Mouse (Mus musculus) urinary bladder, postnatal 4 days (tissue): ENCODE measurements around the gene Olfr1104.

Source experiments
- DNase-seq, 2 experiments: peaks; one replicate each; pipeline ENCODE4 v3.0.0; 2021 to 2022; ENCODE audit warnings: low spot score in 2 of 2

Olfr1104 gene

DNA sequence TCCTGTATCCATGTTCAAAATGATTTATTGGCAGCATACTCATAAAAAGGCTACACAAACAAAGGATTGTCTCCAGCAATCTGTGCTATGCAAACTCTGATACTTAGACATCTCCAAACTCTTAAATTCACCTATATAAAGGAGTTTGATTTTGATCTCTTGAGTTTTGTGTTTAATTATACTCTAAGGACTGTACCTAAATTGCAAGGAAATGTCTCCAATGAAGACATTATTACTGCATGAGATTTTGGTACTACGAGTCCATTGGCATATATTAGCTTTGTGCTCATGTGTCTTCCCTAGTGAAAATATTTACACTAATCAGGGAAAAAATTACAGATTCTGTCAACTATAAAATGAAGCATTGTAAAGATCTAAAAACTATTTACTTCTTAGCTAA lies at the start of gene Olfr1104:
TSS of gene Olfr1104 (minus strand) at position 101 of the 400 bp plus-strand sequence.
- no peak for DNase-seq

DNA sequence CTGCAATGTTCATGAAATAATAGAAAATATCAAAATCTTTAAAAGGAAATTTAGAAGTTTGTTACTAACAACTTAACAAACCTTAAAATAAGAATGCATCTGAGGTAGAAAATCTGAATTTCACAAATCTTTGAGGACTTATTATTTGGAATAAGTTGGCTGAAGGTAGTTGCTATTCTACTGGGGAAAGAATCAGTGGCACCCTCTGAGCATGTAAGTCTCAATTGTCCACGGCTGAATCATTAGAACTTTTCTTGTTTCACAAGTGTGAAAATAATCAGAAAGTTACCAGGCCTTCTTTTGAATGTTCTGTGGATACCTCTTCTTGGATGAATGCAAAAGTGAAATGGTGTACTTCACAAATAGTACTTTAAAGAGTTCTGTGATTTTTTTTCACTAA lies 48.8 kb upstream of the Olfr1104 start, which contains the start of gene Olfr1107:
TSS of gene Olfr1107 (minus strand) at position 101 of the 400 bp plus-strand sequence.
- no peak for DNase-seq

DNA sequence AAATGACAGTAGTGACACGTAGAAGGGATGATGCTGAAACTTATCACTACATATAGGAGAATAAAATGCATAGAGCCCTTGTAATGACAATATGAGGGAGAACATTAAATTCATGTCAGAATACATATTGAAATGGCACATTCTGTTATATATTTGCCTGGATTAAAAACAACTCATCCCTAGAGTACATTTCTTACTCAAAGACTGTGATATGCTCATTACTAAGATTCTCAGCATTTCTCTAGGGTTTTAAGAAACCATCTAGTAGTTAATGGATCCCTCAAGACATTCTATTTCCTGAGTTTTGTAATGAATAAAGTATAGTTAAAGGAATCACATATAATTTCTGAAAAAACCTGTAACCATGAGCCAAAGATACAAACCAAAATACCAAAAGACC lies 25.3 kb upstream of the Olfr1104 start, which contains the start of gene Olfr1106:
TSS of gene Olfr1106 (minus strand) at position 101 of the 400 bp plus-strand sequence.
- no peak for DNase-seq

DNA sequence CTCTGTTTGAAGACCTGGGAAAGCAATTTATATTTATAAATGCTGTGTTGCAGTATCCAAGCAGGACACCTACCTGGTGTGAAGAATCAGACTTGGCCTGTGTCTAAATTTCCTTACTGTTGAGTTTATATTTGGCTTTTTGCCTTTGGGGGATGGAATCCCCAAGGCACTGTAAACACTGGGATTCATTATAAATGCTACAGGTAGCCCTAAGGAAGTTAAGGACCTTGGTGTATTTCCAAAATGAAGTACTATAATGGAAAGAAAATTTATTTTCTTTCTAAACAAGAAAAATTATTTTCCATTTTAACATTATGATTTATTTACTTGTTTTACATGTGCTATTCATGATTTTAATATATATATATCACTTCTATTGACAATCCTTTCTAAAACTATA lies 9.6 kb upstream of the Olfr1104 start, which contains the start of gene Olfr1105:
TSS of gene Olfr1105 (minus strand) at position 101 of the 400 bp plus-strand sequence.
- DNase-seq = no peak

DNA sequence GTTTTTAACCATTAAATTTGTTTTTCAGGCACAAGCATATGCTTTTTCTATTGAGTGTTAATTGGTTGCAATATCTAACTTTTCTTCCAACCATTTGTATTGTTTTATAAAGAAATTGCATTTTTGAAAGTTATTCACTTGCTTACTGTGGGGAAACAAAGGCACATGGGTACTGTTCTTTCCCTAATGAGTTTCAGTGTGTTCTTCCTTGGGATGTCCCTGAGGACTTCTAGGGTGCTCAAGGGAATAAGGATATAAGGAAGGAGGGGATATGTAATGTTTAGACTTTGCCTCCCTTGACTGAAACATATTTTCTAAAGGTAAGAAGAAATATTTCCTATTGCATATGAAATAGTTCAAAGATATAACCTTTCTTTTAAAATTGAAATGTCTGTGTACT lies 28.8 kb downstream of the Olfr1104 start, which contains the start of gene Olfr1102:
TSS of gene Olfr1102 (plus strand) at position 301 of the 400 bp plus-strand sequence.
- no peak for DNase-seq

DNA sequence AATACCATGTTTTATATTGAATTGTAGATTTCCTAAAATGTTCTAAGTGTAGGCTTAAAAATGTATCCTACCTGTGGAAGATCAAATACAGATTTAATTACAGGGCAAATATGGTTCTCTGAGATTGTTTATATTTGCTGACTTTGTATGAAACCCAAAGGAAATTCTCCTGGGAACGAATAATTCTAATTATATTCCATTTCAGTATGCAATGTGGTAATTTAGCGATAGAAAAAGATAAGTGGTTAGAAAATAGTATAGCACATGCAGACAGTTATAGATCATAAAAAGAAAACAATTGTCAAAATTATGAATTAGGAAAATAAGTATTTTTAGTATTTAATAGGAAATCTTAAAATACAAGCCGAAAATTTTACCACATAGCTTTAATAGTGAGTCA lies 35.8 kb downstream of the Olfr1104 start, which contains the start of gene Olfr1101:
TSS of gene Olfr1101 (minus strand) at position 101 of the 400 bp plus-strand sequence.
- DNase-seq = no peak

DNA sequence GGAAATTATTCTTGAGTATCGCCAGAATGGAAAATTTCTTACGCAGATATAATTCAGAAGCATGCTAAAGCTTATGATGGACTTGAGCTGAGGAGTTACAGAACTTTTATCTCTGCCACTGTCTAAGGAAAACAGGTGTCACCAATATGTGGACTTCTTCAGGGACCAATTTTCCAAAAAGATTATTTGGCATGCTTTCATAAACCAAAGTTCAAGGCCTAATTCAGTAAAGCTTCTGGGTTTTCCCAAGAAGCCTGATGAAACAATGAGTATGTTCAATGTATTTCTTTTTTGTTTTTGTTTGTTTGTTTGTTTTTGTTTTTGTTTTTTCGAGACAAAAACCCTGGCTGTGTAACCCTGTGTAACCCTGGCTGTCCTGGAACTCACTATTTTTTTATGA lies 47.0 kb downstream of the Olfr1104 start, which contains the start of gene Olfr1100:
TSS of gene Olfr1100 (minus strand) at position 101 of the 400 bp plus-strand sequence.
- DNase-seq = no peak
